Mouse (Mus musculus): ENCODE results near the gene Prr13. TPM values are rescaled to one million over a fixed set of nuclear protein-coding genes. Genes with fewer than 3 reads are reported as not detected.
A peak's percentile ranks its signal among the peaks of the same experiment; 100 is the strongest.

Gene Prr13
- polyA plus RNA-seq, 1 experiment from 2014 or later, result 88.6 TPM

DNA sequence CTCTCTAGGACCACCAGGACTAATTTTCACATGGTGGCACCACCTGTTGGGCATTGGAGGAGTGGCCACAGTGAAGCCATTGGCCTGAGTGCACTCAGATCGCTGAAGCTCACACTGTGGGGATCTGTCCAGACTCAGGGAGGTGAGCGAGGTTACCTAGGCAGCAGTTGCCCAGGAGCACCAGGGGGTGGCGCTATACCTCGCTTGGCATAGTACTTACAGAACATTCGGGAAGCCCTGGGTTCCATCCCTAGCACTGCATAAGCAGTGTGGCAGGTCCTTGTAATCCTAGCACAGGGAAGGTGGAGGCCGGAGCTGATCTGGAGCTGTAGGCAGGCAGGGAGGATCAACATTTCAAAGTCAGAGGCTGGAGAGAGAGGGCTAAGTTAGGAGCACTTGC lies 2.8 kb upstream of the Prr13 start:
- H3K36me3 ChIP-seq (ENCODE audit: control insufficient read depth, insufficient read depth, low read length), result no peaks in the 10 kb centered on the region
- no peak overlapping the region for H3K4me3 ChIP-seq (ENCODE audit: low read depth, low read length)
- WGBS, result 45% methylated on average over 6 of the region's 6 CpGs
- no peak overlapping the region for H3K27ac ChIP-seq (ENCODE audit: low read depth, low read length)
- H3K27me3 ChIP-seq (ENCODE audit: control insufficient read depth, insufficient read depth, low read length), result no peaks in the 10 kb centered on the region
- no peaks in the 10 kb centered on the region for H3K4me1 ChIP-seq (ENCODE audit: control insufficient read depth, insufficient read depth, low read length)
- DNase-seq (ENCODE audit: low spot score) (no peak), ATAC-seq (ENCODE audit: insufficient read depth, low FRiP score, low TSS enrichment) (no peak)
- H3K4me2 ChIP-seq (ENCODE audit: low read depth), result no peak overlapping the region
- H3K9ac ChIP-seq (ENCODE audit: low read length), result no peak overlapping the region
- no peaks in the 10 kb centered on the region for H3K9me3 ChIP-seq (ENCODE audit: control insufficient read depth, low read length)

- H3K36me3 ChIP-seq (ENCODE audit: control insufficient read depth, insufficient read depth, low read length), result no peaks in the 10 kb centered on the region
- peak overlapping the region; percentile 30; the same call in 1 of the 2 replicates for H3K4me3 ChIP-seq (ENCODE audit: low read depth, low read length)
- no peak overlapping the region for H3K27ac ChIP-seq (ENCODE audit: low read depth, low read length)
- 68% methylated on average over 5 of the region's 5 CpGs for WGBS
- no peaks in the 10 kb centered on the region for H3K9me3 ChIP-seq (ENCODE audit: control insufficient read depth, low read length)
- no peaks in the 10 kb centered on the region for H3K4me1 ChIP-seq (ENCODE audit: control insufficient read depth, insufficient read depth, low read length)
- H3K27me3 ChIP-seq (ENCODE audit: control insufficient read depth, insufficient read depth, low read length), result no peaks in the 10 kb centered on the region
- DNase-seq (ENCODE audit: low spot score) (no peak), ATAC-seq (ENCODE audit: insufficient read depth, low FRiP score, low TSS enrichment) (no peak)
- no peak overlapping the region for H3K9ac ChIP-seq (ENCODE audit: low read length)
- H3K4me2 ChIP-seq (ENCODE audit: low read depth), result peak overlapping the region; percentile 41
Observed at GRCm38 (mm10) chr15:102458050-102458736, 635 bp upstream of the Prr13 start.

GRCm38 (mm10) chr15:102459381-102459780 lies 553 bp downstream of the Prr13 start:
- Histone ChIP-seq H3K4me1 (ENCODE audit: control insufficient read depth, insufficient read depth, low read length) (no peaks in the 10 kb centered on the region), H3K9me3 (ENCODE audit: control insufficient read depth, low read length) (no peaks in the 10 kb centered on the region), H3K27ac (ENCODE audit: low read depth, low read length) (no peak overlapping the region), H3K27me3 (ENCODE audit: control insufficient read depth, insufficient read depth, low read length) (no peaks in the 10 kb centered on the region), H3K4me3 (ENCODE audit: low read depth, low read length) (peak overlapping the region; percentile 30), H3K9ac (ENCODE audit: low read length) (peak overlapping the region; percentile 1; the same call in 1 of the 2 replicates), H3K36me3 (ENCODE audit: control insufficient read depth, insufficient read depth, low read length) (no peaks in the 10 kb centered on the region), H3K4me2 (ENCODE audit: low read depth) (peak overlapping the region; percentile 41)
- 42% methylated on average over 6 of the region's 6 CpGs for WGBS
- ATAC-seq (ENCODE audit: insufficient read depth, low FRiP score, low TSS enrichment) (no peak), DNase-seq (ENCODE audit: low spot score) (no peak)

GRCm38 (mm10) chr15:102459847-102460246 lies 1.0 kb downstream of the Prr13 start:
- Histone ChIP-seq H3K9ac (ENCODE audit: low read length) (no peak overlapping the region), H3K27me3 (ENCODE audit: control insufficient read depth, insufficient read depth, low read length) (no peaks in the 10 kb centered on the region), H3K4me3 (ENCODE audit: low read depth, low read length) (no peak overlapping the region), H3K27ac (ENCODE audit: low read depth, low read length) (no peak overlapping the region), H3K9me3 (ENCODE audit: control insufficient read depth, low read length) (no peaks in the 10 kb centered on the region), H3K36me3 (ENCODE audit: control insufficient read depth, insufficient read depth, low read length) (no peaks in the 10 kb centered on the region), H3K4me1 (ENCODE audit: control insufficient read depth, insufficient read depth, low read length) (no peaks in the 10 kb centered on the region), H3K4me2 (ENCODE audit: low read depth) (no peak overlapping the region)
- DNase-seq (ENCODE audit: low spot score) (no peak), ATAC-seq (ENCODE audit: insufficient read depth, low FRiP score, low TSS enrichment) (no peak)
- 69% methylated on average over 5 of the region's 5 CpGs for WGBS

DNA sequence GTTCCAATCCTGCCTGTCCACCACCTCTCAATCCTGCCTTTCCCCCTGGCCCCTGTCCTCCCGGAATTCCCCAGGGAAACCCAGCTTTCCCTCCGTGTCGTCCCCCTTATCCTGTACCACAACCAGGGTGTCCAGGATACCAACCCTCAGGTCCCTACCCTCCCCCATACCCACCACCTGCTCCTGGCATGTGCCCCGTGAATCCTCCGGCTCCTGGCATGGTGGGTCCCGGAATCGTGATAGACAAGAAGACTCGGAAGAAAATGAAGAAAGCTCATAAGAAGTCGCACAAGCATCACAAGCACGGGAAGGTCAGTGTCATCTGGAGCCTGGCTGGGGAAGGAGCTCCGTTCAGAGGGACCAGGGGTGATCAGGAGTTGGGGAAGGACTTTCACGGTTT lies 1.6 kb downstream of the Prr13 start:
- H3K4me3 ChIP-seq (ENCODE audit: low read depth, low read length), result no peak overlapping the region
- no peaks in the 10 kb centered on the region for H3K9me3 ChIP-seq (ENCODE audit: control insufficient read depth, low read length)
- H3K9ac ChIP-seq (ENCODE audit: low read length), result no peak overlapping the region
- H3K27me3 ChIP-seq (ENCODE audit: control insufficient read depth, insufficient read depth, low read length), result no peaks in the 10 kb centered on the region
- no peak overlapping the region for H3K4me2 ChIP-seq (ENCODE audit: low read depth)
- DNase-seq (ENCODE audit: low spot score) (no peak), ATAC-seq (ENCODE audit: insufficient read depth, low FRiP score, low TSS enrichment) (no peak)
- H3K4me1 ChIP-seq (ENCODE audit: control insufficient read depth, insufficient read depth, low read length), result no peaks in the 10 kb centered on the region
- 80% methylated on average over 12 of the region's 12 CpGs for WGBS
- H3K36me3 ChIP-seq (ENCODE audit: control insufficient read depth, insufficient read depth, low read length), result no peaks in the 10 kb centered on the region
- no peak overlapping the region for H3K27ac ChIP-seq (ENCODE audit: low read depth, low read length)

DNA sequence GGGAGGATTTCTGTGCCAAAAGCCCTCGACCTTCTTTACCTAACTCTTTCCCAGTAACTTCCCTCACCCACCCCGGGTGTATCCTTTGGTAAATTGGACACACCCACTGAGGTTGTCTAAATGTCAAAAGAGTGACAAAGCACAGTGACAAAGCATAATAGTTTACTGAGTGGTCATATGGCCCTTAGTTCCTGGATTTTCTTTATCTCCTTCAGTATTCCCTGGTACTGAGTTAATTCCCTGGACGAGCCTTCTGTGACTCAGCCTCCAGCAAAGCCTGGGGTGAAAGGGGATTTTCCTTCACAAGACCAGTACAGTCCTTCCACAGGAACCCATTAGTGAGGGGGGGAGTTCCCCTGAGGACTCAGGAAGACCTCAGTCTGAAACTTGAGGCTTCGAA lies 2.1 kb downstream of the Prr13 start:
- 75% methylated on average over 4 of the region's 4 CpGs for WGBS
- H3K27ac ChIP-seq (ENCODE audit: low read depth, low read length), result no peak overlapping the region
- no peak overlapping the region for H3K4me2 ChIP-seq (ENCODE audit: low read depth)
- ATAC-seq (ENCODE audit: insufficient read depth, low FRiP score, low TSS enrichment) (no peak), DNase-seq (ENCODE audit: low spot score) (no peak)
- H3K27me3 ChIP-seq (ENCODE audit: control insufficient read depth, insufficient read depth, low read length), result no peaks in the 10 kb centered on the region
- no peaks in the 10 kb centered on the region for H3K4me1 ChIP-seq (ENCODE audit: control insufficient read depth, insufficient read depth, low read length)
- H3K4me3 ChIP-seq (ENCODE audit: low read depth, low read length), result no peak overlapping the region
- H3K9me3 ChIP-seq (ENCODE audit: control insufficient read depth, low read length), result no peaks in the 10 kb centered on the region
- H3K9ac ChIP-seq (ENCODE audit: low read length), result no peak overlapping the region
- H3K36me3 ChIP-seq (ENCODE audit: control insufficient read depth, insufficient read depth, low read length), result no peaks in the 10 kb centered on the region

GRCm38 (mm10) chr15:102461430-102462075 lies 2.7 kb downstream of the Prr13 start:
- Histone ChIP-seq H3K9ac (ENCODE audit: low read length) (no peak overlapping the region), H3K36me3 (ENCODE audit: control insufficient read depth, insufficient read depth, low read length) (no peaks in the 10 kb centered on the region), H3K4me2 (ENCODE audit: low read depth) (no peak overlapping the region), H3K27ac (ENCODE audit: low read depth, low read length) (no peak overlapping the region), H3K4me3 (ENCODE audit: low read depth, low read length) (no peak overlapping the region), H3K9me3 (ENCODE audit: control insufficient read depth, low read length) (no peaks in the 10 kb centered on the region), H3K4me1 (ENCODE audit: control insufficient read depth, insufficient read depth, low read length) (no peaks in the 10 kb centered on the region), H3K27me3 (ENCODE audit: control insufficient read depth, insufficient read depth, low read length) (no peaks in the 10 kb centered on the region)
- DNase-seq (ENCODE audit: low spot score), result no peak
- WGBS, result 84% methylated on average over 9 of the region's 9 CpGs
- no peak for ATAC-seq (ENCODE audit: insufficient read depth, low FRiP score, low TSS enrichment)

- Histone ChIP-seq H3K36me3 (ENCODE audit: control insufficient read depth, insufficient read depth, low read length) (no peaks in the 10 kb centered on the region), H3K9ac (ENCODE audit: low read length) (no peak overlapping the region), H3K4me2 (ENCODE audit: low read depth) (no peak overlapping the region), H3K27ac (ENCODE audit: low read depth, low read length) (no peak overlapping the region), H3K27me3 (ENCODE audit: control insufficient read depth, insufficient read depth, low read length) (no peaks in the 10 kb centered on the region), H3K4me1 (ENCODE audit: control insufficient read depth, insufficient read depth, low read length) (no peaks in the 10 kb centered on the region), H3K4me3 (ENCODE audit: low read depth, low read length) (no peak overlapping the region), H3K9me3 (ENCODE audit: control insufficient read depth, low read length) (no peaks in the 10 kb centered on the region)
- ATAC-seq (ENCODE audit: insufficient read depth, low FRiP score, low TSS enrichment) (no peak), DNase-seq (ENCODE audit: low spot score) (no peak)
Observed at GRCm38 (mm10) chr15:102463666-102464065, 4.8 kb downstream of the Prr13 start.

All from neural tube, embryonic 11.5 days (tissue).